Mouse (Mus musculus): ENCODE data around the gene Gm45521. TPM values are rescaled to one million over a fixed set of nuclear protein-coding genes. Genes with fewer than 3 reads are reported as not detected.

The Gm45521 gene
- polyA plus RNA-seq, 1 experiment from 2014 or later, result not detected

GRCm38 (mm10) chr14:7991108-7991776, 34.2 kb downstream of the Gm45521 start:
- Histone ChIP-seq H3K27ac (no peak overlapping the region), H3K36me3 (ENCODE audit: insufficient read depth, low read length) (no peaks in the 10 kb centered on the region), H3K4me3 (replicated peaks; ENCODE audit: low read depth, low read length) (no peak overlapping the region), H3K4me1 (replicated peaks; ENCODE audit: insufficient read depth, low read length) (no peaks in the 10 kb centered on the region), H3K9me3 (replicated peaks; ENCODE audit: low read length) (no peaks in the 10 kb centered on the region), H3K27me3 (ENCODE audit: insufficient read depth, low read length) (no peaks in the 10 kb centered on the region), H3K9ac (ENCODE audit: low read depth, low read length) (no peak overlapping the region), H3K4me2 (ENCODE audit: low read length) (no peak overlapping the region)
- WGBS, result 66% methylated on average over 5 of the region's 5 CpGs
- ATAC-seq (replicated peaks; ENCODE audit: low FRiP score, low read depth) (no peak), DNase-seq (ENCODE audit: low spot score) (peak; percentile 46)
- no peak for TF ChIP-seq CTCF (IDR thresholded peaks at IDR 0.05; ENCODE audit: low read depth)

- Histone ChIP-seq H3K9me3 (replicated peaks; ENCODE audit: low read length) (no peaks in the 10 kb centered on the region), H3K27me3 (ENCODE audit: insufficient read depth, low read length) (no peaks in the 10 kb centered on the region), H3K27ac (no peak overlapping the region), H3K4me3 (replicated peaks; ENCODE audit: low read depth, low read length) (no peak overlapping the region), H3K4me1 (replicated peaks; ENCODE audit: insufficient read depth, low read length) (no peaks in the 10 kb centered on the region), H3K36me3 (ENCODE audit: insufficient read depth, low read length) (no peaks in the 10 kb centered on the region), H3K9ac (ENCODE audit: low read depth, low read length) (no peak overlapping the region), H3K4me2 (ENCODE audit: low read length) (no peak overlapping the region)
- DNase-seq (ENCODE audit: low spot score) (no peak), ATAC-seq (replicated peaks; ENCODE audit: low FRiP score, low read depth) (no peak)
- 39% methylated on average over 6 of the region's 6 CpGs for whole genome bisulfite sequencing
- TF ChIP-seq CTCF (IDR thresholded peaks at IDR 0.05; ENCODE audit: low read depth), result no peak
These were observed 35.1 kb downstream of the Gm45521 start for GRCm38 (mm10) chr14:7992158-7992557.

GRCm38 (mm10) chr14:7994271-7994767, 37.2 kb downstream of the Gm45521 start, which contains the start of gene Dnase1l3:
Gene Dnase1l3 (minus strand): TSS chr14:7994573.
- H3K4me3 ChIP-seq (replicated peaks; ENCODE audit: low read depth, low read length), result no peak within 1 kb of the TSS
- ATAC-seq (replicated peaks; ENCODE audit: low FRiP score, low read depth) (peak; percentile 26; the same call in 1 of the 2 replicates), DNase-seq (ENCODE audit: low spot score) (peak; percentile 58)

GRCm38 (mm10) chr14:7997255-7997696, 40.2 kb downstream of the Gm45521 start:
- H3K9ac ChIP-seq (ENCODE audit: low read depth, low read length), result no peak overlapping the region
- TF ChIP-seq CTCF (IDR thresholded peaks at IDR 0.05; ENCODE audit: low read depth), result peak; percentile 80
- 2% methylated on average over 15 of the region's 15 CpGs for WGBS
- no peaks in the 10 kb centered on the region; the same call in 1 of the 2 replicates for H3K4me1 ChIP-seq (replicated peaks; ENCODE audit: insufficient read depth, low read length)
- no peaks in the 10 kb centered on the region for H3K27me3 ChIP-seq (ENCODE audit: insufficient read depth, low read length)
- H3K4me3 ChIP-seq (replicated peaks; ENCODE audit: low read depth, low read length), result no peak overlapping the region
- no peaks in the 10 kb centered on the region for H3K9me3 ChIP-seq (replicated peaks; ENCODE audit: low read length)
- peak overlapping the region; percentile 48 for H3K4me2 ChIP-seq (ENCODE audit: low read length)
- peak; percentile 27; the same call in 1 of the 2 replicates for ATAC-seq (replicated peaks; ENCODE audit: low FRiP score, low read depth)
- H3K27ac ChIP-seq, result no peak overlapping the region
- no peaks in the 10 kb centered on the region for H3K36me3 ChIP-seq (ENCODE audit: insufficient read depth, low read length)
- peak; percentile 89 for DNase-seq (ENCODE audit: low spot score)

More at GRCm38 (mm10) chr14:7994271-7994767, 37.2 kb downstream of the Gm45521 start, which contains the start of gene Dnase1l3:
- Histone ChIP-seq H3K36me3 (ENCODE audit: insufficient read depth, low read length) (no peaks in the 10 kb centered on the region), H3K27ac (no peak within 1 kb of the TSS), H3K27me3 (ENCODE audit: insufficient read depth, low read length) (no peaks in the 10 kb centered on the region), H3K4me2 (ENCODE audit: low read length) (no peak within 1 kb of the TSS), H3K4me1 (replicated peaks; ENCODE audit: insufficient read depth, low read length) (no peaks in the 10 kb centered on the region), H3K9ac (ENCODE audit: low read depth, low read length) (no peak within 1 kb of the TSS), H3K9me3 (replicated peaks; ENCODE audit: low read length) (no peaks in the 10 kb centered on the region)
- TF ChIP-seq CTCF (IDR thresholded peaks at IDR 0.05; ENCODE audit: low read depth), result peak; percentile 74
- 67% methylated on average over 8 of the region's 8 CpGs for WGBS

GRCm38 (mm10) chr14:7999030-7999429, 41.9 kb downstream of the Gm45521 start:
- ATAC-seq (replicated peaks; ENCODE audit: low FRiP score, low read depth) (no peak), DNase-seq (ENCODE audit: low spot score) (no peak)
- H3K9ac ChIP-seq (ENCODE audit: low read depth, low read length), result no peak overlapping the region
- no peaks in the 10 kb centered on the region for H3K36me3 ChIP-seq (ENCODE audit: insufficient read depth, low read length)
- H3K4me1 ChIP-seq (replicated peaks; ENCODE audit: insufficient read depth, low read length), result peaks cover 6% of the 10 kb centered on the region; the same call in 1 of the 2 replicates
- H3K9me3 ChIP-seq (replicated peaks; ENCODE audit: low read length), result no peaks in the 10 kb centered on the region
- no peak for TF ChIP-seq CTCF (IDR thresholded peaks at IDR 0.05; ENCODE audit: low read depth)
- no peak overlapping the region for H3K4me2 ChIP-seq (ENCODE audit: low read length)
- no peak overlapping the region for H3K4me3 ChIP-seq (replicated peaks; ENCODE audit: low read depth, low read length)
- H3K27me3 ChIP-seq (ENCODE audit: insufficient read depth, low read length), result no peaks in the 10 kb centered on the region
- WGBS, result 82% methylated on average over 3 of the region's 3 CpGs
- H3K27ac ChIP-seq, result no peak overlapping the region

GRCm38 (mm10) chr14:7999435-7999834, 42.3 kb downstream of the Gm45521 start:
- no peak for TF ChIP-seq CTCF (IDR thresholded peaks at IDR 0.05; ENCODE audit: low read depth)
- Histone ChIP-seq H3K9ac (ENCODE audit: low read depth, low read length) (no peak overlapping the region), H3K9me3 (replicated peaks; ENCODE audit: low read length) (no peaks in the 10 kb centered on the region), H3K36me3 (ENCODE audit: insufficient read depth, low read length) (no peaks in the 10 kb centered on the region), H3K27ac (no peak overlapping the region), H3K4me2 (ENCODE audit: low read length) (no peak overlapping the region), H3K27me3 (ENCODE audit: insufficient read depth, low read length) (no peaks in the 10 kb centered on the region), H3K4me1 (replicated peaks; ENCODE audit: insufficient read depth, low read length) (peaks cover 10% of the 10 kb centered on the region; the same call in 1 of the 2 replicates), H3K4me3 (replicated peaks; ENCODE audit: low read depth, low read length) (no peak overlapping the region)
- 72% methylated on average over 5 of the region's 5 CpGs for WGBS
- ATAC-seq (replicated peaks; ENCODE audit: low FRiP score, low read depth) (no peak), DNase-seq (ENCODE audit: low spot score) (no peak)
